Mouse (Mus musculus) fibroblast of lung, adult 2 months (primary cell): ENCODE results near the gene Arhgef7.

ENCODE experiments used
- DNase-seq: peaks from one replicate; pipeline ENCODE4 v3.0.0-alpha.2; 2011; ENCODE audit warnings: low read depth

Arhgef7 gene

DNA sequence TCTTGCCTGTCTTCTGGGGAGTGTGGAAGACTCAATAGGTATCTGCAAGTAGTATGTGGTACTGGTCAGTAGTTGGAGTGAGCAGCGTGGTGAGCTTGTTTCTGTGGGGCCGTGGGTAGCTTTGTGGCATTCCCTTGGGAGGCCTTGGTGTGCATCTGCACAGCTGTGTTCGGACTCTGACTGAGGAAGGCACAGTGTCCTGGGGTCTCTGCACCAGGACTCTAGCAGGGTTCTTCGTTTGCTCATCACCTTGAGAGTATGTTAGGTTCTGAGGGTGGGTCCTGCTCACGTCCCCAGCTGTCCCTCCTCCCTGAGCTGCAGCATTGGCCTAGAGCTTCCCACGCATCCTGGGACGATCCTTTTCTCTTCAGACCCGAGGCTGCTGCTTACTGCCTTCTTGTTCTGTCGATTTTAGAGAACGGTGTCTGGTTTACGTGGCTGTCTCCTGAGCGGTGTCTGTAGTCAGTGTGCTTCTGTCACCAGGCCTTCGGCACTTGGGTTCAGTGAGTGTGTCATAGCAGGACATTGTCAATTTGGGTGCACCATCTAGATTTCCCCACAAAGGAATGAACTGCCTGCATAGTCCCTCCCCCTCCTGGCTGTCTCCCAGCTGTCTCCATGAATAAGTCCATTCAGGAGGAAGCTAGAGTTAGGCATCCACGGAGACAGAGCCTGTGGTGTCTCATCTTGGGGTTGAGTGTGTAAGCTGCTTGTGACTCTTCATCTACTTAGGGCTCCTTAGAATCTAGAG is 70.4 kb downstream of the Arhgef7 start:
- DNase-seq: peak; percentile 38

DNA sequence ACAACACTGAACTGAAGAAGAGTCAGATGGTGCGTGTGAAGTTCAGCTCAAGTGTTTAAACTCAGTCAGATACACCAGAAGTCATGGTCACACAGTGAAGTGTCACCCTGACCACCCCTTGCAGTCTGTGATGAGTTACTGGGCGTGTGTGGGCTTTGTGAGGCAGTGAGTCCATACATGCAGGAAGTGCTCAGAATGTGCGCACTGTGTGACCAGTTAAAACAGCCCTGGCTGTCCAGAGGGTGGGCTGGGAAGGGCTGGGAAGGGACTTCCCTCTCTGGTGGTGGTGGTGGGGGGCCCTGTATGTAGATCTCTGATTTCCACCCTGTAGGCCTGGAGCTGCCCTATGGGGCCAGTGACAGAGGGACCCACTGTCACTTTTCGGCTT is 71.0 kb downstream of the Arhgef7 start:
- DNase-seq: no peak

DNA sequence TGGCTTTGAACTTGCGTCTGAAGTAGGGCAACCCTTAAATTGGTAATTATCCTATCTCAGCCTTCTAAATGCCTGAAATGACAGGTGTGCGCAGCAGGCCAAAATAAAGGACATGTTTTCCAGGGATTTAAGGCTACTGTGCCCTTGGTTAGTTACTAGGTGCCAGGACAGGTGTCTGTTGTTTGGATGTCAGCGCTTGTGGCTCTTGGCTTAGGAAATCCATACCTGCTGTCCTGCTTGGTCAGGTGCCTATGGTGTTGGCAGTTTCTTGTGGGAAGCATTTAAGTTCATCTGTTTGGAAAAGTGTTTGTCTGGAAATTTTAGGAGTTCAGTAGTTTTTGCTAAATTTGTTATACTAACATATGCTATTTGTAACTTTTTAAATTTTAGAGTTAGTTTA is 71.6 kb downstream of the Arhgef7 start:
- DNase-seq: no peak

DNA sequence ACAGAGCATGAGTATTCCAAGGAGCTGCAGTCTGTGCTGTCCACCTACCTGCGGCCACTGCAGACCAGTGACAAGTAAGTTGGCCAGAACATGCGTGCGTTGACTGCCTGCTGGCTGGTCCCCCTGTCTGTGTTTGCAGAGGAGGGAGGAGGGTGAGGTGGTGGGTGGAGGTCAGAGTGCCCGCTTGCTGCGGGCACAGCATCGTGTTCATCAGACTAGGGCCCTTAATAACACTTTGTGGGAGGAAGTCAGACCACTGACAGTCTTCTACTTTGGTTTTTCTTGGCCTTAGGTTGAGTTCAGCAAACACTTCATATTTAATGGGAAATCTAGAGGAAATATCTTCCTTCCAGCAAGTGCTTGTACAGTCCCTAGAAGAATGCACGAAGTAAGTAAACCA is 73.0 kb downstream of the Arhgef7 start:
- DNase-seq: no peak

DNA sequence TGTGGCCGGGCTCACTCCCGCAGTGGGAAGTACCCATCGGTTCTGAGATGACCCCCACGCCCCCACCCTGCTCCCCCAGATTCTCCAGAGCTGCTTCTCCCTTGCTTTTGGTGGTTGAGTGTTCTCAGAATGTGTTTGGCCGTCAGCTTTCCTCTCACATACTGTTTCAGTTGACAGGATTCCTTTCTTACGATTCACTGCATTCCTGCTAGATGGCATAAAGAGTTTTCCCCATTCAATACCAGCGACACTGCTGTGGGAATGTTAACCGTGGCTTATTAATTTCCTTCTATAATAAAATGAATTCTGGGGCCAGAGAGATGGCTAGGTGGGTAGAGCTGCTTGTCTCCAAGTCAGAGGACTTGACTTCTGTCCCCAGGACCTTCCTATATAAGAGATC is 74.0 kb downstream of the Arhgef7 start:
- DNase-seq: peak; percentile 42

DNA sequence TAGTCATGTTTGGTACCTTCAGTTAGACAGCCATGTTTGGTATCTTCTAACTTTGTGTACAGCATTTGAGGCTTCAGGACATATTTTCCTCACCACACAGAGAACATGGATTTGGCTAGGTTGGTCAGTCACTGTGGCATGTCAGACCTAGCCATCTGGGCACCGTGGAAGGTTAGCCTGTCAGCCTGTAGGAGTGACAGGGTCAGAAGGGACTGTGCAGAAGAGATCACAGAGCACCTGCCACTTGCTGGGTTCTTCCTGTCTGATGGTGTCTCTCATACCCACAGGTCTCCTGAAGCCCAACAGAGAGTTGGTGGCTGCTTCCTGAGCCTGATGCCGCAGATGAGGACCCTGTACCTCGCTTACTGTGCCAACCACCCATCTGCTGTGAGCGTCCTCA is 77.4 kb downstream of the Arhgef7 start:
- no peak for DNase-seq

DNA sequence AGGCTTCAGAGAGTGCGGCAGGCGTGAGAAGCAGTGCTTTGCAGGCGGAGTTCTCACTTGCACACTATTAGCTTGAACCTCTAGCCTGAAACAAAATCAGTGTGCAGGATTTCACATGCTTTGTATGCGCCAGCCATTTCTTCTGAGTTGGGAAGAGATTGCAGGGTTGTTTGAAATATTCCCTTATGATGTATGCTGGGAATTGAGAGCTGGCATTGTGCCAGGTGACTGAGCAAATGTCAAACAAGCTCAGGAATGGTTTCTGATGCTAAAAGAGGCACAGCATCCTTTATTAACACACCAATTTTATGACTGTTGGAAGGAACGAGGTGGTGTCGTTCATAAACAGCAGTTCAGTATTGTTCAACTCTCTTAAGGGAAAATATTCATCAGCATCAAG is 78.7 kb downstream of the Arhgef7 start:
- DNase-seq: no peak

DNA sequence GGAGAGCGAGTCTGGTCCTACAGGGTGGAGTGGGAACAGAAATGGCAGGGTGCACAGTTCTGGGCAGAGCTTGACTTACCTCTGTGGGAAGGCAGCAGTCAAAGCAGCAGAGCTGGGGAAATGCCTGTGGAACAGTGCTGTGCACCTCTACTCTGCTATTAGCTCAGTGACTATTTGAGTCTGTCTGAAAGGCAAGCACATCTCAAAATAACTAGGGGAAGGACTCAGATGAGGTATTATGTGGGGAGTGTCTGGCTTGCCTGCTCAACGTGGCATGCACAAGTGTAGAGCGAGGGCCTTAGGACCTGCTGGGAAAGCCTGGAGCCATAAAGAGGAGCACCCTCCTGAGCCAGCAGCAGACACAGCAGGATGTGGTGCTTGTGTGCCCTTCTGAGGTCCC is 79.8 kb downstream of the Arhgef7 start:
- DNase-seq: no peak

DNA sequence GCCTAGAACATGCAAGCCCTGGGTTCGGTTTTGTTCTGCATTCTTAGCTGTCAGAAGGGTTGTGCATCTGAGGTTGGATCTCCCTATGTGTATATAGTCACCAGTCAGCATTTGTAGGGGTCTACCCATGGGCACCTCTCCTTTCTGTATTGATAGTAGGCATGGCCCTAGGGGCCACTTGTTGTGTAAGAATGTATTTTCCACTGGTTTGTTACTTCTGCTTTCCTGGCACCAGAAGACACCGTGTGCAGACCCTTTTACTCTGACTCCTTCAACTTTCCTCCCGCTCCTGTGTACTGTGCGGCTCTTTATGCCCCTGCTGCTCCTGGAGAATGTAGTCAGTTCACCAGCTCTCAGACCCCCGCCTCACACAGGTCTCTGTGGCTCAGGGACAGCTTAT is 80.5 kb downstream of the Arhgef7 start:
- DNase-seq: no peak

DNA sequence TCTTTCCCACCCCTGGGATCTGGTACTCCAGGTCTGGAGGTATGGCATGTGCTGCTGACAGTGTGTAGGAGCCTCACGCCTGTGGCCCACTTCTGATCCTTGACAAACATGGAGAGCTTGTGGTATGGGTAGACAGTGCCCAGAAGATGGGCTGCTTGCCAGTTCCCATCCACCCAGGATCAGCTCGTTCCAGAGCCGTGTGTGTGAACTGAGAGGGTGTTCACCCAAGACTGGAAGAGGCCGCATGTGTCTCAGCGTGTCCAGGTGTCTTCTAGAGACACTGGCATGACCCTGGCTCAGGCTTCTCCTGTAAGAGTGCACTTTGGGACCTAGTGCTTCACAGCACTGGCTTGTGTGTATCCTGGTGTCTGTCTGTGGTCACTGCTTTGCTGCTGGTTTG is 82.9 kb downstream of the Arhgef7 start:
- DNase-seq: no peak

DNA sequence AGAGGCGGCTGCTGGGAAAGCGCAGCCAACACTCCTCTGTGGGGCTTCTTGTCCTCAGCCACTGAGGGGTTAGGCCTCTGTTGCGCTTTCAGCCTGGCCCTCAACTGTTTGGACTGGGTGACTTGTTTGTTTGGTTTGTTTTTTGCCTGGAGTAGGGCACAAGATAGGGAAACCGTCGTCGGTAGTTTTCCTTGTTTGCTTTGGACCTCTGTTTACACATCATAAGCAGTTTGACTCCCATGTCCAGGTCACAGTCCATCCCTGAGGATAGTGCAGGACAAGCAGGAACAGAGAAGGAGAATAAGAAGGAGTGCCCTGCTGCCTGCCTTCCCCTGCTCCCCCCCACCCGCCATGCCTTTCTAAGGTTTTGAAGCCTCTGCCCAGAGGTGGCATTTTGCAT is 86.3 kb downstream of the Arhgef7 start:
- no peak for DNase-seq

DNA sequence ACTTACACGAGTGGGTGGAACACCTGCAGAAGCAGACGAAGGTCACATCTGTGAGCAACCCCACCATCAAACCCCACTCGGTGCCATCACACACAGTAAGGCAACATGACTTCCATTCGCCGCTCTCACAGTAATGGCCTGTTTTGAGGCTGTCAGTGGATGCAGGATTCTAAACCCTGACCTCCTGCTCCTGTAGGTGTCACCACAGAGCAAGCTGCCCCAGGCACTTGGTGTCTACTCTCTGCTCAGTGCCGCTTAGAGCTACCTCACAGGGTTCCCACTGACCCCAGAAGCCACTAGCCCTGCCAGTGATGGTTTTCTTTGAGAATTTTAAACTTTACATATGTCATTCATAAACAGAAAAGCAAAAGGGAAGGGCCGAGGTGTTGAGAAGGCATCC is 87.7 kb downstream of the Arhgef7 start:
- no peak for DNase-seq

DNA sequence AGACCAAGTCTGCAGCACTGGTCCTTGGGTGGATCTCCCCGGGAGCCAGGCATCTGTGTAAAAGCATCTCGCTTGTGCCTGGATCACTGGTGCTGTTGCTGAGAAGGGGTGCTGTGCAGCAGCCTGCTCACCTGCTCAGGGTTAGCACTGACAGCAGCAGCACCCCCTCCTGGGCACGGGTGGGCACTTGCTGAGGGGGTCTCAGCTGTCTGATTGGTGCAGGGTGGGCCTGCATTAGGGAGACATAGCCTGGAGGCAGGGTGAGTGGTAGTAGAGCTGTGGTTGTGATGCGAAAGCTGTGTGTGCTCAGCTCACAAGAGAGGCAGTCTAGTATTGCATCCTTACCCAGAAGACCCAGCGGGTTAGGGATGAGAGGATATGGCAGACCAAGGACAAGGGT is 92.6 kb downstream of the Arhgef7 start:
- no peak for DNase-seq

DNA sequence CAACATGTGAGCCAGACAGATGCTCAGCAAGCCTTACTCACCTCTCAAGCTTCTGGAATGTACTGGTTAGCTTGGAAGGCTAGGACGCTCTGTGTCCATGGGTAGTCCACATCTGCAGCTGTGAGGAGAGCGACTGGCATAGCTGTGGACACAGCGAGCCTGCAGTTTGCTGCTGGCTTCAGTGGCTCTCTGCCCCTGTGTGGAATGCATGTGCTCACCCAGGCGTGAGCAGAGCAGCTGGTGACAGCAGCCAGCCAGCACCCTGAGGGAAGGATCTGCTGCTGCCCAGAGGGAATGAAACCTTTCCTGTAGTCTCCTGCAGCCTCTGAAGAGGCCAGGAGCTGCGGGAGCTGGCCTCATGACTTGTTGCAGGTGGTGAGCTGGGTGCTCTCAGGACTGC is 93.0 kb downstream of the Arhgef7 start:
- DNase-seq: no peak

DNA sequence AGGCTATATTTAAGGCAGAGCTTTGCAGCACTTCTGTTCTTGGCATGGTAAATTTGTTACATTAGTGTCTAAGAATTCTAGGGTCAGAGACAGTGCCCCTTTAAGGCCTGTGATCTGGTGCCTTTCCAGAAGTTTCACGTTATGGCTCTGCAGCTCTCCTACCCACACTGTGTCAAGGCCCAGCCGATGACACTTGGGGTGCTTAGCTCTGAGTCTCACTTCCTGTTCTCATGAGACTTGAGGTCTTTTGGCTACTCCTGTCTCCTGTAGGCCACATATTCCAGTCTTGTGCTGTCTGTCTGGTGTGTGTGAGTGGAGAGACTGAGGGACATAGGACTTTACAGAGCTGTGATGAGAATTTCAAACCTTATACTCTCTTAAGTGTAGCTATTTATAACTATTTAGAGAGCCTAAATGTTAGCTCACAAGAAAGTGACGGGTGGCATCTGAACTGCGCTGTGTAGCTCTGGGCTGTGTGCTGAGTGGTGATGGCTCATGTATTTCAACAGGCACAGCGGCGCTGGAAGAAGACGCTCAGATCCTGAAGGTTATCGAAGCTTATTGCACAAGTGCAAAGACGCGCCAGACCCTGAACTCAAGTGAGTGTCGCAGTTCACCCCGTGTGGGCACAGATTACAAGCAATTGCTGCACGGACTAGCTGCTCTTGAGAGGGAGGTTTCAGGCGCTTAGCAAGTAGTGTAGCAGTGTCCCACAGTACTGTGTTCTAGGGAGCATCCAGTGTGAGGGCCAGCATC is 94.1 kb downstream of the Arhgef7 start:
- DNase-seq: no peak

DNA sequence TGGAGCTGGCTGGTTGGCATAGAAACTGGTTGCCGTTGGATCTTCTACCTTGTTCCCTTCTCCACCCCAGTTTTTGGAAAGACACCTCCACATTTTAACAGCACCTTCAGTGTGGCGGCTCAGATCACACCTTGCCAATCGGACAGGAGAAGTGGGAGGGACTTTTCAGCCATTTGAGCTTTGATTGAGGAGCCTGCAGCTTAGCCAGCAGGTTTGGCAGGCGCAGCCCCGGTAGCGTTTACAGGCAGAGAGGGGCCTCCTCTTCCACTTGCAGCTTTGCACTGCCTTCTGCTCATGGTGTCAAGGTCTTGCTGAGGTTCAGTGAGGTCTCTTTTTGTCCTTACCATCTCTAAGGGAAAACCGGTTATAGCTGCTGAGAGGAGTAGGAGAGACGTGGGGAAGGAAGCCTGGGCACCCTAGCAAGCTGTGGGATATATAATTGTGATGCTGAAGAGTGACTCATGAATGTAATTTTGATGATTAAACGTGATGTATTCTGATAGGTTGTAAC is 95.1 kb downstream of the Arhgef7 start:
- no peak for DNase-seq

DNA sequence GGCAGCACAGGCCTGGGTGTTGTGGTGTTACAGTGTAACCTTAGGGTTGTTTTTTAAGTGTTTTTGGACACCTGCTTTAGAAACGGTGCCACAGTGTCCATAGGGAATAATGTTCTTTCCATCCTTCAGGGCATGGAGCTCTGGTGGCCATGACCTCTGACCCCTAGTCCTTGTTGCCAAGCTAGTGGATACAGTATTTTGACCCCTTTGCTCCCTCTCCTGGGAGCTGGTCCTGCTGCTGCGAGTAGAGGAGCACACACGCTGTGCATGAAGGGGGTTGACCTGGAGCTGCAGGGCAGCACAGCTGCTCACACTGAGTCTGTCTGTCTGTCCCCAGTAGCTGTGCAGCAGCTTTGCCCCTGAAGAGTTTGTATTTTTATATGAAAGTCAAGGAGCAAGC is 98.2 kb downstream of the Arhgef7 start:
- DNase-seq: no peak

DNA sequence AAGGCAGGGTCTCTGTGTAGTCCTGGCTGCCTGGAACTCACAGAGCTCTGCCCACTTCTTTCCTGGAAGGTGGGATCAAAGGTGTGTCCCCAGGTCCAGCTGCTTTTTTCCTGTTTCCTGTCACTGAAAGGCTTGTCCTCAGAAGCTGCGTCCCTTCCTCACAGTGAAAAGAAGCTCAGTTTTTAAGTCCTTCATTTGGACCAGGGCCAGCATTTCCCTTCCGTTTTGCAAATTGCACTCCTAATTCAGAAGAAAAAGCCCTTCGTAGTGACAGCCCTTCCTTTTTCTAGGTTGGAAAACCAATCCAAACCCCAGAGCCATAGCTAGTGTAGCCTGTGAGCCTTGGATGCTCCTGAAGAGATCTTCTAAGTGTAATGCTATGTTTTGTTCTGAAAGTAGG is 99.8 kb downstream of the Arhgef7 start:
- DNase-seq: no peak

DNA sequence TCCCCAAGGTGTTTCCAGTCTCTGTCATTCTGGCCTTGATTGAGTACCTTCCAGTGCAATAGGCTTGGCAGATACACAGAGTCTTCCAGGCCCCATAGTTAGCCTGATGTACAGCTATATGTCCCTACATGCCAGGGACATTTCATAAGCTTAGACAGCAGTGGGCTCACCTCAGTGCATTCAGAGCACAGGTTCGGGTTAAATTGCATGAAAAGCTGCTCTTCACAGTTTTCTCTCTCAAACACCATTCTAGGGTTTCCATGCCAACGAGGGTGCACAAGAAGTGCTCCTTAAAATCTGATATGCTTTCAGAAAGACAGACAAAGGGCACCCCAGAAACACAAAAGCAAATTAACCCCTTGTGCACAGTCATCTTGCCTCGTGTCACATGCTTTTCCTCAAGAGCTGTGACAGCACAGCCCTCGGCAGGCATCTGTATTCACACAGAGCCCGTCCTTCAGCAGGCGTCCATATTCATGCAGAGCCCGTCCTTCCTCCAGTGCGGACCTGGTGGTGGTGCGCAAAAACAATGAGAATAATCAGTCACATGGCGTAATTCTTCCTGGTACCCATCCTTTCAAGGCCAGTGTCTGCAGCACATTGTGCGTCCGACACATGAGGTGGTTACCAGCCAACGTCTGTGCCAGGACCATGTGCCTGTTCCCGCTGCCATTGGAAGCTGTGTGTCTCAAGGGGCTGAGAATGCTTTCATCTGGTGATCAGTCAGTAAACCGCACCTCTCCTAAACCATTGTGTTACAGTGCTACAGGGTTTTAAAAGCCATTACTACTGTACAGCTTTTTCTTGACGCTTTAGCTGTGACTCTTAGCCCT is 102.9 kb downstream of the Arhgef7 start:
- no peak for DNase-seq

DNA sequence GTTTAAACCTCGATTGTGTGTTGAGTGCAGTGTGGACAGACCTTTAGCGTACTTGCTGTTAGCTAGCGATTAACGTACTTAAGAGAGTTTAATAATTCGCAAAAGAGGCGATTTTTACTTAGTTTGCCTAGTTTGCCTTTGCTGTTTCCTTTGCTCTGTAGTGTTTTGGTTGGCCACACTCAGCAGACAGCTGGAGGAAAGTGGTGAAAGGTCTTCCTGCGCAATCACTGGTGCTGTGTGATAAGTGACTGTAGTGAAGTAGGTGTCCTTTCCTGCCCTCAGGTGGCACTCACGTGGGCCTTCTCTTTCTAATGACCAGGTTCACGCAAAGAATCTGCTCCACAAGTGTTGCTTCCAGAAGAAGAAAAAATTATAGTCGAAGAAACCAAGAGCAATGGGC is 103.7 kb downstream of the Arhgef7 start:
- no peak for DNase-seq

DNA sequence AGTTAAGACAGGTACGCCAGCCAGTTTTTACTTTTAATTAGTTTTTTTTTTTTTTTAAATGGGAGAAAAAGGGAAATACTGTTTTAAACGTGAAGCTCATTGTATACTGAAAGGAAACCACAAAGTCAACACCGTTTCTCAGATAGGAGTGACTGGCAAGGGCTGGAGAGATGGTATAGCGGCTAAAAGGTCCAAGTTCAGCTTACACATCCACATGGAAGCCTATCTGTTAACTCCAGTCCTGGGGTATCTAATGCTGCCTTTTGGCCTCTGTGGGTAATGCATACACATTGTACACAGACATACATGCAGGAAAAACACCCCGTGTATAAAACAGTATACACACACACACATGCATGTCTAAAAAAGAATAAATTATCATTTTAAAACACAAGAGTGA is 104.4 kb downstream of the Arhgef7 start:
- no peak for DNase-seq

DNA sequence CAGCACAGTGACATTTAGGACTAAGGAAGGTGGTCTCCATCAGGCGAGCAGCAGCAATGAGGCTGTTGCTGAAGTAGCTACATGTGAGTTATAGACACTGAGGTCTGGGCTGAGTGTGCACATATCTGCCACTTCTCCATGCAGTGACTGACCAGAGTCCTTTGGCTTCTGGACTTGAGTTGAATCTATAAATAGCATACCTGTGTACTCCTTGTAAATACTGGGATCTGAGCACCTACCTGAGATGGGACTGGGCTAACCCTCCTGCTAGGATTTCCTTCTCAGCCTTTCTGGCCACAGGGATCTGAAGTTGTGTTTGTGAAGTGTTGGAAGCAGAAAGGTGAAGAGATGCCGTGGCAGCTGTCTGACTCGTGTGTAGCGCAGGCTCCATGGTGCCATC is 105.6 kb downstream of the Arhgef7 start:
- DNase-seq: no peak

DNA sequence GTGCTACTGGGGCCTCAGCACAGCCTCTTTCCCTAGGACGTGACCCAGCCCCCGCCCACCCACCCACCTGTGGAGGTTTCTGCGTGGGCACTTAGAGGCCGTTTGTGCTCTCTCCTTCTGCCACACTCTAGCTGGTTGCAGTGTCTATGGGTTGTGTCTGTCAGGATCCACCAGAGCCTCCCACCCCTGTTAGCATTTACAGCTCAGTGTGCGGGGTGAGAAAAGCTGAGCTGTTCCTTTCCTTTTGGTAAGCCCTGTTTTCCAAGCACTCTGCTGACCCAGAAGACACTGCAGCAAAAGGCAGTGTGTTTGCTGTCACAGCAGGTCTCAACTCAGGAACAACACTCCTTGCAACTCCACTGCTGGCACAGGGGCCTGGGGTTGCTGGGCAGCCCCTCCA is 106.7 kb downstream of the Arhgef7 start:
- no peak for DNase-seq
